Mouse (Mus musculus) midbrain, embryonic 14.5 days (tissue): Measurements from ENCODE around the gene Jade2. TPM values are rescaled to one million over a fixed set of nuclear protein-coding genes. Genes with fewer than 3 reads are reported as not detected.
A peak's percentile ranks its signal among the peaks of the same experiment; 100 is the strongest.

Source experiments
- ATAC-seq: fragments of 200-750 bp; cut with Nextera tagmentation; 2 replicates; pipeline ENCODE4 v1.8.0; 2017; ENCODE audit warnings: moderate number of reproducible peaks, moderate library complexity; ENCODE audit not compliant: low FRiP score, low TSS enrichment
- DNase-seq: peaks from one replicate; pipeline ENCODE4 v3.0.0-alpha.2; 2015
- H3K27ac ChIP-seq: fragments of 300-500 bp; sonication (generic); replicated peaks from 2 replicates; pipeline ENCODE4 v1.5.1; 2014; ENCODE audit warnings: mild to moderate bottlenecking, low read depth, low read length, moderate library complexity
- H3K27me3 ChIP-seq: fragments of 300-500 bp; sonication (generic); 2 replicates; pipeline ENCODE4 v1.6.1; 2014; ENCODE audit warnings: low read length, control low read depth, mixed read lengths; ENCODE audit not compliant: control insufficient read depth, insufficient read depth
- H3K36me3 ChIP-seq: fragments of 300-500 bp; sonication (generic); 2 replicates; pipeline ENCODE4 v1.6.1; 2014; ENCODE audit warnings: low read length, control low read depth; ENCODE audit not compliant: control insufficient read depth, insufficient read depth
- H3K4me1 ChIP-seq: fragments of 300-500 bp; sonication (generic); 2 replicates; pipeline ENCODE4 v1.6.1; 2014; ENCODE audit warnings: mild to moderate bottlenecking, antibody characterized with exemption, low read length, control low read depth; ENCODE audit not compliant: control insufficient read depth, insufficient read depth
- H3K4me2 ChIP-seq: fragments of 300-500 bp; sonication (generic); 2 replicates; pipeline ENCODE4 v1.6.1; 2014; ENCODE audit warnings: mild to moderate bottlenecking, low read length, moderate library complexity
- H3K4me3 ChIP-seq: fragments of 300-500 bp; sonication (generic); replicated peaks from 2 replicates; pipeline ENCODE4 v1.5.1; 2014; ENCODE audit warnings: low read depth, low read length
- H3K9ac ChIP-seq: fragments of 300-500 bp; sonication (generic); replicated peaks from 2 replicates; pipeline ENCODE4 v1.6.1; 2014; ENCODE audit warnings: mild to moderate bottlenecking, low read length, moderate library complexity
- H3K9me3 ChIP-seq: fragments of 300-500 bp; sonication (generic); 2 replicates; pipeline ENCODE4 v1.6.1; 2016; ENCODE audit warnings: low read length, control low read depth, mixed read lengths; ENCODE audit not compliant: control insufficient read depth
- WGBS: fragments of 180-500 bp; shearing (Covaris S2); extraction: QIAGEN DNeasy Blood & Tissue Kit; methylation state at CpG from one replicate; pipeline ENCODE4 v1.1.7; 2014; 5-methylcytosine and 5-hydroxymethylcytosine counted together
- polyA plus RNA-seq: library from polyadenylated mRNA; unstranded; fragments of >200 nt; fragmentation: Nextera tagmentation; extraction: Ambion mirVana; gene quantifications from 2 replicates; pipeline ENCODE4 v1.2.1, GENCODE M21; 2014

Jade2 gene
- polyA plus RNA-seq, 1 experiment from 2014 or later = 0.30 TPM

DNA sequence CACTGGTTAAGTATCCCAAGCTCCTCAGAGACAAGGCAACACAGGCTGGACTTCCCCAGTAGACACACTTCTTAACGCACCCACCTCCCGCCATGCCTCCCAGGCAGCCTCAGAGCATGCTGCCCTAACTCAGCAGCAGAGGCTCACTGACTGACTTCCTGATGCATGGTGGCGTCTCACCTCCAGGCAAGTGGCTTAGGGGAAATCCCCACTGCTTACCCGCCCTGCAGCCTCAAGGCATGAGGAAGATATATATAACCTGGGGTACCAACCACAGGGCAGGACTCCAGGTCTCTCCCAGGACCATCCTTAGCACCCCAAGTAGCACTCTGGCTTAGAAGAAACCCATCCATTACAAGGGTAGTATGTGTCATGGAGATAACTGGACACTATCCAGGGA lies 14.3 kb downstream of the Jade2 start:
- Histone ChIP-seq H3K4me1 (no peaks in the 10 kb centered on the region), H3K9ac (no peak overlapping the region), H3K27ac (no peak overlapping the region), H3K27me3 (no peaks in the 10 kb centered on the region), H3K9me3 (no peaks in the 10 kb centered on the region), H3K4me3 (no peak overlapping the region), H3K4me2 (no peak overlapping the region), H3K36me3 (no peaks in the 10 kb centered on the region)
- ATAC-seq (no peak), DNase-seq (no peak)
- WGBS = 87% methylated on average over 4 of the region's 4 CpGs

DNA sequence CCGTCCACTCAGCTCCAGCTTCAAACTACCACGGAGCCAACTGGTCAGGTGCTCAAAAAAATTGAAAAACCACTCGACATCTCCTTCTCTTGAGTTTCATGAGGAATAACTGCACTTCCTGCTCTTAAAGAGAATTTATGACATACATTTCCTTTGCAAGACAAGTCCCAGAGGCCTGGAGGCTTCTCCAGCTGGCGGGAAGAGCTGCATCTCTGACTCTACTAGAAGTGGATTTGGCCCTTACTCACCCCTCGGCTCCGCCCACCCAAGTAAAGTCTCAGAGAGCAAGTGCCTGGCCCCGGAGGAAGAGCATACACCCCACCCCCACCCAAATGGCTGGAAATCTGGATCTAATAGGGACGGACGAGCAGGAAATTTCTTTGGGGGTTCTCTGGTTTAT lies 16.3 kb downstream of the Jade2 start:
- Histone ChIP-seq H3K27me3 (no peaks in the 10 kb centered on the region), H3K27ac (no peak overlapping the region), H3K4me3 (no peak overlapping the region), H3K36me3 (no peaks in the 10 kb centered on the region), H3K4me1 (no peaks in the 10 kb centered on the region), H3K9ac (no peak overlapping the region), H3K4me2 (no peak overlapping the region), H3K9me3 (no peaks in the 10 kb centered on the region)
- no peak for ATAC-seq
- 76% methylated on average over 9 of the region's 9 CpGs for WGBS
- DNase-seq = no peak

DNA sequence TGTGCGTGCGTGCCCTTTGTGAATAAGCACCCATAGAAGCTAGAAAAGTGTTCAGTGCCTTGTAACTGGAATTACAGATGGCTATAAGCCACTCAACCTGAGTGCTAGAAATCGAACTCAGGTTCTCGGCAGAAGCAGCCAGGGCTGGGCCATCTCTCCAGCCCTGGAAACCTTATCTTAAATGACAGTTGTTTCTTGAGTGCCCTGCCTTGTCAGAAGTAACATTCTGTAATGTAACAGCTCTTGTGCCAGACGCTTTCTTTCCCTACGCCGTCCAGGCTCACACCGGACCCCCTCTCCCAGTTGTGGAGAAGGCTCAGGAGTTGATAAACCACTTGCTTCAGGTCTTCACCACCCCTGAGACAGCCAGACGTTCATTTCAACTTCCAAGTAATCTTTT lies 16.8 kb downstream of the Jade2 start:
- Histone ChIP-seq H3K27ac (no peak overlapping the region), H3K4me2 (no peak overlapping the region), H3K9ac (no peak overlapping the region), H3K9me3 (no peaks in the 10 kb centered on the region), H3K27me3 (no peaks in the 10 kb centered on the region), H3K4me3 (no peak overlapping the region), H3K36me3 (no peaks in the 10 kb centered on the region), H3K4me1 (no peaks in the 10 kb centered on the region)
- ATAC-seq (no peak), DNase-seq (no peak)
- 90% methylated on average over 9 of the region's 9 CpGs for WGBS

DNA sequence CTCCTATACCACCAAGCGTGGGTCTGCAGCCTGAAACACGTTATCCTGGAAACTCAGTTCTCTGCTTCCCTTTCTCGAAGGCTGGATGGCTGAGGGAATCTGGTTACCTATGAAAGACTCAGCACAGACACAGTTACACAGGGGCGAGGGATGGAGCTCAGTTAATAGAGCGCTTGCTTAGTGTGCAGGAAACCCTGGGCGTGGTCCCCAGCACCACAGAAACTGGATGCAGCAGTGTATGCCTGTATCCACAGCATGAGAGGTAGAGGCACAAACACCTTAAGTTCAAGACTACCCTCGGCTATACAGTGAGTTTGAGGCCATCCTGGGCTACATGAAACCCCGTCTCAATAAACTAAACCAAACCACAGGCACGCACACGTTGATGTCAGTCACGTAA lies 17.5 kb downstream of the Jade2 start:
- no peak for ATAC-seq
- no peak overlapping the region for H3K4me3 ChIP-seq
- WGBS = 91% methylated on average over 11 of the region's 11 CpGs

DNA sequence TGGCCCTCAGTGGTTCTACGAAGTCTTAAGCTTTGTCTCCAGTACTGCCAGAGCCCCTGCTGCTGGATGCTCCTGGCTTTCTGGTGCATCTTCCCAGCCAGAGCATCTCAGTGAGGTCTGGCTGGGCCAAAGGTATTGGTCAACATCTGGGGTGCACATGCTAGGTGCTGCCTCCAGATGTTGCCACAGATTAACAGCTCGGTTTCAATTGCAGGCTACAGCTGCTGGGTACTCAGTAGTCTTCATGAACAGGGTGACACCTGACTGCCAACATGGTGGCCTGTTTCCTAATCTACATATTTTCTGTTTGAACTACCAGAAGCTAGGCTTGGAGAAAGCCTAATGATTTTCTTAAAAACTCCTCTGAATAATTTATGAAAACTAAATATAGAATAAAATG lies 18.3 kb downstream of the Jade2 start:
- no peak overlapping the region for H3K9ac ChIP-seq
- no peak overlapping the region for H3K4me3 ChIP-seq
- ATAC-seq (no peak), DNase-seq (no peak)
- H3K27ac ChIP-seq = no peak overlapping the region
- H3K27me3 ChIP-seq = no peaks in the 10 kb centered on the region
- H3K36me3 ChIP-seq = no peaks in the 10 kb centered on the region
- no peaks in the 10 kb centered on the region for H3K4me1 ChIP-seq
- no peaks in the 10 kb centered on the region for H3K9me3 ChIP-seq
- 76% methylated on average over 2 of the region's 2 CpGs for WGBS
- no peak overlapping the region for H3K4me2 ChIP-seq

More for the DNA sequence above, 17.5 kb downstream of the Jade2 start:
- DNase-seq = no peak
- Histone ChIP-seq H3K36me3 (no peaks in the 10 kb centered on the region), H3K27me3 (no peaks in the 10 kb centered on the region), H3K27ac (no peak overlapping the region), H3K9me3 (no peaks in the 10 kb centered on the region), H3K9ac (no peak overlapping the region), H3K4me2 (no peak overlapping the region), H3K4me1 (no peaks in the 10 kb centered on the region)

DNA sequence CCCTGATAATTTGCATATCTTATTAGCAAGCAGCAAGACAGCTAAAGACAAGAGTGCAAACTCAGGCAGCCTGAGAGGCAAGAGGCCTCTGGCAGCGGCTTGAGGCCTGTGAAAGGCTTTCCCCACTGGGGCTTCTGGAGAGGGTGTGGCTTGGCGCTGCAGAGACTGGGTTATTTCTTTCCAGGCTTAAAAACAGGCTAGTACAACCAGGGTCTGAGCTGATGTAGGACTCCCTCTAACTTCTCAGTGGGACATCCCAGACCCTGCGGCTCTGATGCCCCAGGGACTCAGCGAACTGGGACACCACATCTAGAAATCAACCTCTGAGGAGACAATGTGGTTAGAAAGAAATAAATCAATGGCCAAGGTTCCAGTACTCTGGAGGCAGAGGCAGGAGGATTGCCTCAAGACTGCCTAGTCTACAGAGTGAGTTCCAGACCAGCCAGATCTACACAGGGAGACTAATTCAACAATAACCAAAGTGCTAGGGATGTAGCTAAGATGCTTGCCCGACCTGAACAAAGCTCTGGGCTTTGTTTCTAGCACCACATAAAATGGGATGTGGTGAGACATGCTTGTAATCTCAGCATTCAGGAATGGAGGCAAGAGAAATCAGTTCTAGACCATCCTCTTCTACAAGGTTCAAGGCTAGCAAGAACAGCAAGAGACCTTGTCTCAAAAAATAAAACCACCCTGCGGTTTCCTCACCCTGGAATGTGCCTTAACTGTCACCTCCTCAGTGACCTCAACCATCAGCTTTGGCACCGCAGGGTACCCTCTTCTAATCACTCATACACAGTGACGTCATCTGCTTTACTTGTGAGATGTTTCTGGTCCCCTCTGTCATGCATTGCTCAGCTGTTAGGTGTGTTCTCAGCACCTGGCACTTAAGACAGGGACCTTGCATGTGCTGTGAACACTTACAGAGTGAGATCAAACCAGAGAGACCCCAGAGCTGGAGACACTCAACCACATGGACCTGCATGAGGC lies 20.0 kb downstream of the Jade2 start:
- ATAC-seq = no peak

DNA sequence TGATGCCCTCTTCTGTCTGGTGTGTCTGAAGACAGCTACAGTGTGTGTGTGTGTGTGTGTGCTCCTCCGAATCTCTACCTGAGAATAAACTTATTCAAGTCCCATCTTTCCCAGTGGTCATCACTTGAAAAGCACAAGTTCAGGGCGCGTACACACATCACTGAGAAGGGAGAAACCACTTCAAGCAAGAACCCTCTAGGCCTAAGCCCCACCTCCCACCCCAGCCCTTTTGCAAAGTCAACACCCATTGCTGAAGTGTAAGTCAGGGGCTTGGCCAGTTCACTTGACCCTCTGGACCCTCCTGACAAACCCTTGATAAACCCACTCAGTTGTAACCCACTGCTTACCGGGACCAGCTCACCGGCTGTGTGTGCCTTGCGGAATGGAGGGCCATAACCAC lies 20.9 kb downstream of the Jade2 start:
- 87% methylated on average over 6 of the region's 6 CpGs for WGBS
- no peaks in the 10 kb centered on the region for H3K27me3 ChIP-seq
- no peak overlapping the region for H3K4me3 ChIP-seq
- no peak overlapping the region for H3K27ac ChIP-seq
- no peaks in the 10 kb centered on the region for H3K9me3 ChIP-seq
- ATAC-seq = no peak
- no peaks in the 10 kb centered on the region for H3K36me3 ChIP-seq
- DNase-seq = no peak
- no peak overlapping the region for H3K4me2 ChIP-seq
- no peak overlapping the region for H3K9ac ChIP-seq
- peaks cover 5% of the 10 kb centered on the region; the same call in 1 of the 2 replicates for H3K4me1 ChIP-seq

More for the DNA sequence above, 20.0 kb downstream of the Jade2 start:
- WGBS = 72% methylated on average over 8 of the region's 8 CpGs
- no peak overlapping the region for H3K4me2 ChIP-seq
- H3K27ac ChIP-seq = no peak overlapping the region
- H3K4me1 ChIP-seq = peaks cover 3% of the 10 kb centered on the region; the same call in 1 of the 2 replicates
- H3K4me3 ChIP-seq = no peak overlapping the region
- H3K27me3 ChIP-seq = no peaks in the 10 kb centered on the region
- no peak overlapping the region for H3K9ac ChIP-seq
- no peaks in the 10 kb centered on the region for H3K9me3 ChIP-seq
- H3K36me3 ChIP-seq = no peaks in the 10 kb centered on the region
- peak; percentile 46 for DNase-seq

DNA sequence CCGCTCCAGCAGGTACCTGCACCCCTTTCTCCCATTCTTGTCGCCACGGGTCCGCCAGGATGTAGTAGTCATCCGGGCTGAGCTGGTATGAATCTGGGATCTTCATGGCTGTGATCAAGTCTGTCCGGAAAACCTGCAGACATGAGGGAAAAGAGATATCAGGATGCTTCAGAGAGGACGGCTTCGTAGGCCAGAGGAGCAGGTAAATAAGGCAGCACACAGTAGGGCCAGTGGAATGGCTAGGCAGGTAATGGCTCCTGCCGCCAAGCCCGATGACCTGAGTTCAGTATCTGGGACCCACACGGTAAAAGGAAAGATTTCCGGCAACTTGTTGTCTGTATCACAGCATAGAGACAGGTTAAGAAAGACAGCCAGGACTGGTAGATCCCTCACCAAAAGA lies 21.9 kb downstream of the Jade2 start:
- H3K4me1 ChIP-seq = peaks cover 5% of the 10 kb centered on the region; the same call in 1 of the 2 replicates

DNA sequence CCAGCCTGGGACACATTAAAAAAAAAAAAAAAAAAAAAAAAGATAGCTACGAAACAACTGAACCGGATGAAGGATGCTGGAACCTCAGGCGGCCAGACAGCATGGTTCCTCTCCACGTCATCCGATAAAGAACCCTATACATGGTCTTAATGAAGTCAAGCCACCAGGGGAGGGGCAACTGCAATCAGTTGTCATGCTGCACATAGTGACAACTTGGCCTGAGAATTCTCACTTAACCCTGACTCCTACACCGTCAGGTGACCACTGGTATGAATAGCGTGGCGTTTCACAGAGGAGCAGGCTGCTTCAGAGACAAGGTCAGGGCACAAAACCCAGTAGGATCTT lies 23.4 kb downstream of the Jade2 start:
- H3K9ac ChIP-seq = no peak overlapping the region
- ATAC-seq (no peak), DNase-seq (no peak)
- H3K9me3 ChIP-seq = no peaks in the 10 kb centered on the region
- no peaks in the 10 kb centered on the region for H3K27me3 ChIP-seq
- H3K36me3 ChIP-seq = no peaks in the 10 kb centered on the region
- no peak overlapping the region for H3K4me2 ChIP-seq
- H3K27ac ChIP-seq = no peak overlapping the region
- no peak overlapping the region for H3K4me3 ChIP-seq
- peaks cover 5% of the 10 kb centered on the region; the same call in 1 of the 2 replicates for H3K4me1 ChIP-seq
- WGBS = 96% methylated on average over 8 of the region's 8 CpGs

More for the DNA sequence above, 21.9 kb downstream of the Jade2 start:
- no peak overlapping the region for H3K27ac ChIP-seq
- H3K9me3 ChIP-seq = no peaks in the 10 kb centered on the region
- H3K9ac ChIP-seq = no peak overlapping the region
- H3K4me2 ChIP-seq = no peak overlapping the region
- DNase-seq = no peak
- H3K4me3 ChIP-seq = no peak overlapping the region
- no peaks in the 10 kb centered on the region for H3K36me3 ChIP-seq
- ATAC-seq = no peak
- WGBS = 95% methylated on average over 12 of the region's 12 CpGs
- no peaks in the 10 kb centered on the region for H3K27me3 ChIP-seq
